Mouse (Mus musculus): ENCODE data around the gene Slc25a51.

DNA sequence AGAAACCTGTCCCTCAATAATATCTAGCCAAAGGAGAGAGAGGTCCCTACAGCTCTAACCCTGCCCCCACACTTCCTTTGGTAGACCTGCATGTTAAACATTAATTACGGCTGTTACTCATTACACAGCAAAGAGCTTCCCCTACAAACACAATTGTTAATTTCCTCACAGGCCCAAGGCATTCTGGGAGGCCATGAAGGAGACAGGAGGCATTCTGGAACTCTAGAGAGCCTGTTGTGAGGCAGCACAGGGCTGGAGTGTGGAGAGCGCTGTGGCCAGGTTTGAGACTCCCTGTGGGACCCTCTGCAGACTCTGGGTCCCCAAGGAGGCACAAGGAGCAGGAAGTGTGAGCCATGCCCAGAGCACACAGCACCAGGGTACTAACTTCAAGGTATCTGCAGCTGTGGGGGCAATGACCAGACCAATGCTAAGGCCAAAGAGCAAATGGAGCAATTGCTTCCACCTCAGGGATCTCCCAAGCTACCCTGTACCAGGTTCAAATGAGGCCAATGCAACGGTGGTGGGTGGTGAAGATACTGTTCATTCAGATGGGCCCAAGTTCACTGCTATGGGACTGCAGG, 44.8 kb upstream of the Slc25a51 start:
- no peak for TF ChIP-seq CTCF (IDR thresholded peaks at IDR 0.05; ENCODE audit: insufficient read depth, low read depth, low read length)
- TF ChIP-seq POLR2A (IDR thresholded peaks at IDR 0.05; ENCODE audit: insufficient read depth, low read depth, low read length): no peak
